In the genomic region with DNA sequence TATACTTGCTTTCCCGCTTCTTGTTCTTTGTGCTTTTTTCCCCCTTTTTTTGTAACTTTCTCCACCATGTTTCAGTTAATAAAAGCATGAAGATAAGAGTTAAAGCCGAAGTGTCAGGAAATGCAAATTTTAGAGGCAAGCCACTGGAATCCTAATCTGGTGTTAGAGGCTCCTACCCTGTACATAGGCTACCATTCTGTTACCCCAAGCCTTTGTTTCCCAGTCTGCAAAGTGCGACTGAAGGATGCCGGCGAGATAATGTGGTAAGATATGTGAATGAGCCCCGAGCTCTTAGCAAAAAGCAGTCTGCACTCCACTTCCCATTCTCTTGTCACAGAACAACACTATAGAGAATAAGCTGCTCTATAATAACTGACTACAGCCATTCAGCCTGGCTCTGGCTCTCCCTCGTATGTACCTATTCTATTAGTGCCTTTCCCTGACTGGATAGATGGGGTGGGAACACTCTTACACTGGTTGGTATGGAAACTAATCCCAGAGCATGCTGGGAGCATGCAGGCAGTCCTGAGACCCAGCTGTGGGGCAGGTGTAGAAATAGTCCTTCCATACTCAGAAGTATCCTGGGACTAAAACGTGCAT, we compare ENCODE assay signal across 21 mouse cellular contexts.
A peak's percentile ranks its signal among the peaks of the same experiment; 100 is the strongest.
DNase-seq lines count a peak whose midpoint lies in the region; ATAC-seq and TF ChIP-seq lines count a peak whose summit lies in the region.
"Had no signal": no experiment of that assay in that cellular context is flagged by ENCODE, and none has a peak within 500 bp of the region (broad histone marks: within the 10 kb centered on the region; RNA-seq: fewer than 3 reads in every experiment).

No protein-coding gene starts in this region.

- 59% methylated on average over 8 of the region's 8 CpGs for WGBS in neural tube, embryonic 13.5 days
- 34% methylated on average over 8 of the region's 8 CpGs for WGBS in forebrain, postnatal 0 days
- 35% methylated on average over 8 of the region's 8 CpGs for WGBS in midbrain, embryonic 12.5 days
- WGBS in neural tube, embryonic 15.5 days = 54% methylated on average over 8 of the region's 8 CpGs

- no peak overlapping the region for H3K9ac ChIP-seq in neural tube, embryonic 13.5 days
- no peak overlapping the region for H3K9ac ChIP-seq in forebrain, postnatal 0 days
- H3K9ac ChIP-seq in midbrain, embryonic 12.5 days (replicated peaks) = no peak overlapping the region
- H3K9ac ChIP-seq in neural tube, embryonic 15.5 days (replicated peaks) = no peak overlapping the region
- H3K9ac ChIP-seq: embryonic facial prominence, embryonic 15.5 days; heart, embryonic 13.5 days; liver, postnatal 0 days had no signal

- H3K27me3 ChIP-seq in neural tube, embryonic 13.5 days = no peaks in the 10 kb centered on the region
- no peaks in the 10 kb centered on the region for H3K27me3 ChIP-seq in forebrain, postnatal 0 days (ENCODE audit: insufficient read depth, low read length)
- H3K27me3 ChIP-seq in midbrain, embryonic 12.5 days = no peaks in the 10 kb centered on the region
- no peaks in the 10 kb centered on the region for H3K27me3 ChIP-seq in neural tube, embryonic 15.5 days (replicated peaks)
- H3K27me3 ChIP-seq: embryonic facial prominence, embryonic 15.5 days; heart, embryonic 13.5 days had no signal

- H3K9me3 ChIP-seq in neural tube, embryonic 13.5 days = no peaks in the 10 kb centered on the region
- no peaks in the 10 kb centered on the region for H3K9me3 ChIP-seq in forebrain, postnatal 0 days (ENCODE audit: low read length)
- H3K9me3 ChIP-seq in midbrain, embryonic 12.5 days = no peaks in the 10 kb centered on the region
- H3K9me3 ChIP-seq in neural tube, embryonic 15.5 days (replicated peaks) = no peaks in the 10 kb centered on the region
- H3K9me3 ChIP-seq: embryonic facial prominence, embryonic 15.5 days; heart, embryonic 13.5 days; limb, embryonic 10.5 days had no signal

- no peak overlapping the region for H3K4me3 ChIP-seq in neural tube, embryonic 13.5 days
- H3K4me3 ChIP-seq in forebrain, postnatal 0 days (ENCODE audit: low read depth, low read length) = no peak overlapping the region
- H3K4me3 ChIP-seq in midbrain, embryonic 12.5 days = no peak overlapping the region
- no peak overlapping the region for H3K4me3 ChIP-seq in neural tube, embryonic 15.5 days (replicated peaks)
- H3K4me3 ChIP-seq in layer of hippocampus, adult 2 months = no peak overlapping the region
- H3K4me3 ChIP-seq: embryonic facial prominence, embryonic 15.5 days; gastrocnemius, adult 2 months; heart, embryonic 13.5 days; left cerebral cortex, adult 2 months; limb, embryonic 10.5 days had no signal

- H3K27ac ChIP-seq in neural tube, embryonic 13.5 days (replicated peaks) = peak overlapping the region; percentile 62; the same call in 1 of the 2 replicates
- no peak overlapping the region; the same call in 1 of the 2 replicates for H3K27ac ChIP-seq in forebrain, postnatal 0 days (ENCODE audit: low read depth, low read length)
- H3K27ac ChIP-seq in midbrain, embryonic 12.5 days (replicated peaks) = peak overlapping the region; percentile 86
- no peak overlapping the region; the same call in 1 of the 2 replicates for H3K27ac ChIP-seq in neural tube, embryonic 15.5 days (replicated peaks)
- H3K27ac ChIP-seq in layer of hippocampus, adult 2 months = no peak overlapping the region
- H3K27ac ChIP-seq: embryonic facial prominence, embryonic 15.5 days; gastrocnemius, adult 2 months; heart, embryonic 13.5 days; left cerebral cortex, adult 2 months; limb, embryonic 10.5 days had no signal

- ATAC-seq in neural tube, embryonic 13.5 days (ENCODE audit: low read depth) = peak; percentile 74; the same call in 1 of the 2 replicates
- peak; percentile 65 for ATAC-seq in forebrain, postnatal 0 days
- ATAC-seq in midbrain, embryonic 12.5 days (ENCODE audit: low FRiP score, low read depth) = peak; percentile 95
- ATAC-seq in neural tube, embryonic 15.5 days (ENCODE audit: low FRiP score) = 0 out of 2 replicates have a peak, but pooled peaks have one; percentile 31
- no peak for ATAC-seq in activated CD4-positive, CD25-positive, alpha-beta regulatory T cell, adult 4 months
- ATAC-seq: liver, postnatal 0 days had no signal

- H3K4me1 ChIP-seq in neural tube, embryonic 13.5 days (replicated peaks) = peaks cover 19% of the 10 kb centered on the region
- no peaks in the 10 kb centered on the region for H3K4me1 ChIP-seq in forebrain, postnatal 0 days (ENCODE audit: insufficient read depth)
- H3K4me1 ChIP-seq in midbrain, embryonic 12.5 days = peaks cover 12% of the 10 kb centered on the region
- H3K4me1 ChIP-seq in neural tube, embryonic 15.5 days = 0 out of 2 replicates have a peak, but pooled peaks cover 9% of the 10 kb centered on the region
- H3K4me1 ChIP-seq: embryonic facial prominence, embryonic 15.5 days; heart, embryonic 13.5 days; limb, embryonic 10.5 days had no signal

- TF ChIP-seq CTCF in forebrain, postnatal 0 days (IDR thresholded peaks at IDR 0.05; ENCODE audit: low read depth) = no peak
- TF ChIP-seq CTCF in layer of hippocampus, adult 2 months (conservative IDR thresholded peaks at IDR 0.05) = no peak

- H3K36me3 ChIP-seq in neural tube, embryonic 13.5 days = no peaks in the 10 kb centered on the region
- no peaks in the 10 kb centered on the region for H3K36me3 ChIP-seq in forebrain, postnatal 0 days (ENCODE audit: insufficient read depth)
- H3K36me3 ChIP-seq in midbrain, embryonic 12.5 days = no peaks in the 10 kb centered on the region
- no peaks in the 10 kb centered on the region for H3K36me3 ChIP-seq in neural tube, embryonic 15.5 days
- H3K36me3 ChIP-seq: embryonic facial prominence, embryonic 15.5 days; heart, embryonic 13.5 days; limb, embryonic 10.5 days had no signal

- no peak overlapping the region for H3K4me2 ChIP-seq in neural tube, embryonic 13.5 days
- no peak overlapping the region for H3K4me2 ChIP-seq in forebrain, postnatal 0 days (ENCODE audit: low read depth)
- peak overlapping the region; percentile 27 for H3K4me2 ChIP-seq in midbrain, embryonic 12.5 days (replicated peaks)
- H3K4me2 ChIP-seq in neural tube, embryonic 15.5 days = no peak overlapping the region
- H3K4me2 ChIP-seq: embryonic facial prominence, embryonic 15.5 days; heart, embryonic 13.5 days had no signal

- DNase-seq in neural tube, embryonic 10.5 days (ENCODE audit: extremely low spot score, low spot score) = no peak
- no peak for DNase-seq in forebrain, postnatal 0 days
- DNase-seq in layer of hippocampus, adult 2 months (ENCODE audit: low spot score in 2 of 2) = no peak
- no peak for DNase-seq in layer of hippocampus, adult 11-12 months (ENCODE audit: low spot score)
- DNase-seq: adrenal gland, adult 8-10 months; B cell, adult 2 months; cerebellum, postnatal 14 days; kidney, adult 8-10 months; kidney, postnatal 14 days; liver, postnatal 0 days; lung, postnatal 10 days; thymus, postnatal 14 days had no signal

Comparison
In these comparisons a context has a peak if more than half of its experiments do, and no peak if none do; other contexts are left out.
1. H3K27ac ChIP-seq: peak in neural tube, embryonic 13.5 days (single experiment) and midbrain, embryonic 12.5 days (single experiment); none in forebrain, postnatal 0 days (single experiment), neural tube, embryonic 15.5 days (single experiment) and layer of hippocampus, adult 2 months (single experiment).